Mouse (Mus musculus) testis, adult 2 months (tissue): Measurements from ENCODE around the gene Gnai1. TPM values are rescaled to one million over a fixed set of nuclear protein-coding genes. Genes with fewer than 3 reads are reported as not detected.

ENCODE experiments used
- H3K27ac ChIP-seq: fragments of 200-500 bp; 2 replicates; pipeline ENCODE4 v1.5.1; 2012; ENCODE audit warnings: low read depth, low read length; ENCODE audit not compliant: control insufficient read depth, insufficient read depth
- H3K27me3 ChIP-seq: fragments of 200-500 bp; 2 replicates; pipeline ENCODE4 v1.6.1; 2012; ENCODE audit warnings: mild to moderate bottlenecking, low read length, moderate library complexity; ENCODE audit not compliant: control insufficient read depth, insufficient read depth
- H3K36me3 ChIP-seq: fragments of 200-500 bp; 2 replicates; pipeline ENCODE4 v1.6.1; 2012; ENCODE audit warnings: mild to moderate bottlenecking, low read length; ENCODE audit not compliant: control insufficient read depth, insufficient read depth
- H3K4me1 ChIP-seq: fragments of 200-500 bp; 2 replicates; pipeline ENCODE4 v1.6.1; 2012; ENCODE audit warnings: low read length; ENCODE audit not compliant: control insufficient read depth, insufficient read depth
- H3K4me3 ChIP-seq: fragments of 200-500 bp; 2 replicates; pipeline ENCODE4 v1.5.1; 2012; ENCODE audit warnings: low read depth, mild to moderate bottlenecking, low read length, moderate library complexity, mixed read lengths; ENCODE audit not compliant: control insufficient read depth
- CTCF ChIP-seq: fragments of 200-500 bp; IDR thresholded peaks from 2 replicates; pipeline ENCODE4 v1.5.1; 2012; ENCODE audit warnings: low read depth, mild to moderate bottlenecking, inconsistent platforms, low read length, moderate library complexity; ENCODE audit not compliant: control insufficient read depth, insufficient read depth, insufficient replicate concordance
- POLR2A ChIP-seq: fragments of 200-500 bp; IDR thresholded peaks from 2 replicates; pipeline ENCODE4 v1.6.1; 2012; ENCODE audit warnings: low read depth, mild to moderate bottlenecking, inconsistent platforms, low read length, moderate library complexity; ENCODE audit not compliant: control insufficient read depth
- polyA plus RNA-seq: library from polyadenylated mRNA; depleted of rRNA; stranded (reverse); fragments of >200 nt; gene quantifications from 2 replicates; pipeline ENCODE4 v1.2.3, GENCODE M21; 2012

Gene Gnai1
- polyA plus RNA-seq, 1 experiment, result 2.5 TPM

DNA sequence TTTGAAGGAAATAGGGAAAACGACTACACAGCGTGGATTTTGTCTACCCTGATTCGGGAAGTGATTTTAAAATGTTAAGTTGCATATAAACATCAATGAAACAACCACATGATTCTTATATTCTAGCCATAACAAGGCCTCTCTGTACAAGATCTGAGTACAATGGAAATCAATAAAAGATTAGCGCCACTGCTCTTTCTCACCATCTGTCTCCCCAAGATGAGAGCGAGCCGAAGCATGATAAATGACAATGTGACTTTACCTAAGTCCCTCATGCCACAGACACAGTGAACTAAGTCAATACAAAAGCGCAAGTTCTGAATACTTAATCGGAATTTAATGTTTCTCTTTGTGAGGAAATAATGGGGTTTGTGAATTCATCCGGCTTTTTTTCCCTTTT lies 36.6 kb downstream of the Gnai1 start:
- Histone ChIP-seq H3K4me1 (no peaks in the 10 kb centered on the region), H3K36me3 (no peaks in the 10 kb centered on the region), H3K4me3 (no peak overlapping the region), H3K27ac (no peak overlapping the region), H3K27me3 (no peaks in the 10 kb centered on the region)
- TF ChIP-seq POLR2A, result no peak
- no peak for TF ChIP-seq CTCF

DNA sequence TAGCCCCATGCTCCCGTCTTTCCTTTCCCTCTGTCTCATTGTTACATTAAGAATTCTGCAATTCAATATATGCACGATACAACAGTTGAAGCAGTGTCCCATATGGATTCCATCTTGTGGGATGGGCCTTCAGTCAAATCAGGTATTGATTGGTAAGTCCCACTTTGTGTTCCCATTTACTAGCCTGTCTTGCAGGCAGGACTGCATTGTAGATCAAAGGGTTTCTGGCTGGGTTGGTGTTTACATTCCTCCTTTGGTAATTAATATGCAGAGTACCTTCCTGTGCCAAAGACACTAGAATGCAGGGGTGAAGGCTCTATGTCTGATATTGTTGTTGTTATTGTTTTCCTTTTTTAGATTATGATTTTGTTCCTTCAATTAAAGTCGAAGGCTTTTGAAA lies 38.5 kb downstream of the Gnai1 start:
- Histone ChIP-seq H3K4me1 (no peaks in the 10 kb centered on the region), H3K27ac (no peak overlapping the region), H3K36me3 (no peaks in the 10 kb centered on the region), H3K4me3 (no peak overlapping the region), H3K27me3 (no peaks in the 10 kb centered on the region)
- no peak for TF ChIP-seq POLR2A
- TF ChIP-seq CTCF, result no peak

DNA sequence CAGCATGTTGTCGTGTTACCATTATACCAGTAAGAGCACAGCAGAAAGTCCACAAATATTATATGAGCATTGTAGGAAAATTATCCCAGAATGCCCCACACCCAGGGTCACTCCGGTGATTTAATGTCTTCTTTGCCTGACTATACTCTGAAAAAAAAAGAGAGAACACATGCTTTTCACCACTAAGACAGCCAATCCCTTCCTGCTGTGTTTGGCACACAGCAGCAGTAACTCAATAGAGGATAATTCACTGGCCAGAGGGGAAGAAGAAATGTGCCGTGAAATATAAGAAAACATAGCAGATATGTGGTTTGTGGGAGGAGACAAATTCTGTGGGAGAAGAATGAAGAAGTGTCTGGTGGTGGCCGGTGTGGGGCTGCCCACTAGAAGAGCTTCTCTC lies 41.3 kb downstream of the Gnai1 start:
- no peaks in the 10 kb centered on the region for H3K36me3 ChIP-seq
- H3K4me3 ChIP-seq, result no peak overlapping the region
- no peaks in the 10 kb centered on the region for H3K4me1 ChIP-seq
- no peak overlapping the region for H3K27ac ChIP-seq
- TF ChIP-seq POLR2A, result no peak
- TF ChIP-seq CTCF, result no peak
- no peaks in the 10 kb centered on the region for H3K27me3 ChIP-seq

DNA sequence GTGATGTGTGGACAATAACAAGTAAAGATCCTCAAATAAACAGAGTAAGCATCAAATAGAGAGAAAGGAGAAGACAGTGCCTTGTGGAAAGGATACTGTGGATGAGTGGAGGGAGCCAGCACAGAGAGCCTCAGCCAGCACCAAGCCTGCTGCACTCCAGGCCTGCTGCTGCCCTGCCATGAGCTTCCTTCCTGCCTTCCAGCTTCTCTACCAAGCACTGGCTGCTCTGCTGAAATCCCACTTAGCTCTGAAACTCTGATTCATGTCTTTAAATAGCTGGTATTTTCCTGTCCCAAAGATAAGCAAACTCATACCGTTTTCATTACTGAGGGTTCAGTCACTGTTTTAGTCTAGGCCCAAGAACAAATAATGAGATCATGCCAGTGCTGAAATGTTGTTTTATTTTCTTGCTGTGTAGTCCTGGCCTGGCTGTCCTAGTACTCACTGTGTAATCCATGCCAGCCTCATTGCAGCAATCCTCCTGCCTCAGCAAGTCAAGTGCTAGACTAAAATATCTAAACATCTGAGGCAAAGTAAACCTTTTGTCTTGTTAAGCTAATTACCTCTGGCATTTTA lies 52.8 kb downstream of the Gnai1 start:
- H3K4me1 ChIP-seq, result no peaks in the 10 kb centered on the region
- no peaks in the 10 kb centered on the region for H3K27me3 ChIP-seq
- no peaks in the 10 kb centered on the region for H3K36me3 ChIP-seq
- H3K27ac ChIP-seq, result no peak overlapping the region
- TF ChIP-seq POLR2A, result no peak
- TF ChIP-seq CTCF, result no peak
- no peak overlapping the region for H3K4me3 ChIP-seq

DNA sequence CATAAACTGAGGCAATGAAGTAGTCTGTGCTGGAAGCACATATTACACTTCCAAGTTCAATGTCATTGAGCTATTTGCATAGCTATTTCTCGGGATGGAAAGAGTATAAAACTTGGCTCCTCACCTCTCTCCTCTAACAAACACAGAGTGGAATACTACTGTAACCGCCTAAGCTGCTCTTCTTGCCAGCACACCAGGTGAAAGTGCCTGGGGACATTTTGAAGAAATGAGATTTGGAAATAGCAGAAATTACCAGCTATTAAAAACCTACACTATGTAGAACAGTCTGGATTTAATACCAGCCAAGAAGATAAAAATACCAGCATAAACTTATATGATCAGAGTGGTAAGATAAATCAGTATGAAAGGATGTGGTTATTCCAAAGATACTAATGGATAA lies 63.6 kb downstream of the Gnai1 start:
- Histone ChIP-seq H3K27me3 (no peaks in the 10 kb centered on the region), H3K4me1 (no peaks in the 10 kb centered on the region), H3K36me3 (no peaks in the 10 kb centered on the region), H3K27ac (no peak overlapping the region), H3K4me3 (no peak overlapping the region)
- TF ChIP-seq POLR2A, result no peak
- no peak for TF ChIP-seq CTCF

DNA sequence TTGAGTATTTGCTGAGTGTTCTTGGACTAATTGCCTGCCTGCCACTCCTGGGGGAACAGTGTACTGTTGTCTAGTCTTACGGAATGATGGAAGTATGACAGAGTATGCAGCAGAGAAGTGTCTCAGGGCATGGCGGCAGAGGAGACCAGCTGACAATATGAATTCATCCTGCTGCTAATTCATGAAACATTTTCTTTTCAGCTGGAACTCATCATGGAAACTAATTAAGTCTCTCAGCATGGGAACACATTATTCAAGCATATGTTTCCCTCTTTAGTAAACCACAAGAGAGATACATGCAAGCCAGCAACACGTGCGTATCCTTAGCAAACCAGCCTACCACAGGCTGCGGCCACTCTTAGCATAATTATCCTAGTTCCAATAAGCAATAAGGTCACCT lies 67.4 kb downstream of the Gnai1 start:
- TF ChIP-seq CTCF, result no peak
- no peak for TF ChIP-seq POLR2A
- H3K4me3 ChIP-seq, result no peak overlapping the region
- no peaks in the 10 kb centered on the region for H3K36me3 ChIP-seq
- H3K27ac ChIP-seq, result no peak overlapping the region
- no peaks in the 10 kb centered on the region for H3K4me1 ChIP-seq
- no peaks in the 10 kb centered on the region for H3K27me3 ChIP-seq

DNA sequence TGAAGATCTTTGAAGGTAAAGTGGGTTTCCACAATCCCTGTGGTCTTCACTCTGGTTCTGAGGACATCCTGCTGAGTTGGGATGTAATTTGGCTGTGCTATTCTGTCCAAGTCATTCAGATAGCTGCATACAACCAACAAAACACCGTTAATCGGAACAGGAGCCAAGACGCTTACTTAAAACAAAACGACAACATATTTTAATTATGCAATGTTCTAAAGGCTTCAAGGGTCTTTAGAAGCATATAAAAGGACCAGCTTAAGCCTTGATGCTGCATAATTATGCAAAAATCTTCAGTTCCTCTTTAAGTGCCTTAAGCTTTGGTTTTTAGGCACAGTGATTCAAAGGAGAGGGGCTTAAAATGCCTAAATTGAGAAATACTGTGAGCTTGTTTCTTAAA lies 70.6 kb downstream of the Gnai1 start:
- Histone ChIP-seq H3K27ac (no peak overlapping the region), H3K36me3 (no peaks in the 10 kb centered on the region), H3K27me3 (no peaks in the 10 kb centered on the region), H3K4me1 (no peaks in the 10 kb centered on the region), H3K4me3 (no peak overlapping the region)
- TF ChIP-seq POLR2A, result no peak
- TF ChIP-seq CTCF, result no peak

DNA sequence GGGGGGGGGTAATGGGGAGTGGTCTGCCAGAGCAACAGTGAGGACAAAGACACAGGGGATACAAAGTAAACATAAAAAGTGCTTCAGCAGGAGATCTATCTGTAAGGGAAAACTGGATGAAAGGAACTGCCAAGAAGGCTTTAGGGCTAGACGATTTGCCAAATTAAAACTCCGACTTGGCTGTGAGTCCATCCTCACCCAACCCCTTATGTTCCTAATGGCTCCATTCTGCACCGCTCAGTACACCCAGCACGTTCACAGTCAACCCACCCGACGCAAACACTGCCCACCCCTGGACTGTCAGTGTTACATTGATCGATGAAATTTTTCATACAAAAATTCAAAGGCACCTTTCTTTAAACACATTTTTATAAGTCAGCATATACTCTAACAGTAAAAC lies 71.5 kb downstream of the Gnai1 start:
- H3K4me1 ChIP-seq, result no peaks in the 10 kb centered on the region
- no peaks in the 10 kb centered on the region for H3K27me3 ChIP-seq
- TF ChIP-seq CTCF (no peak), POLR2A (no peak)
- no peak overlapping the region for H3K4me3 ChIP-seq
- H3K27ac ChIP-seq, result no peak overlapping the region
- no peaks in the 10 kb centered on the region for H3K36me3 ChIP-seq
